Mouse (Mus musculus) midbrain, embryonic 14.5 days (tissue): ENCODE measurements at regions not wholly inside any gene's neighbourhood (a gene's known extent, or its start where the extent isn't known, plus 50 kb on each side); places are given as distances from the start of the nearest gene placed in this dataset.

Source experiments
- ATAC-seq: fragments of 200-750 bp; cut with Nextera tagmentation; 2 replicates; pipeline ENCODE4 v1.8.0; 2017; ENCODE audit warnings: moderate number of reproducible peaks, moderate library complexity; ENCODE audit not compliant: low FRiP score, low TSS enrichment
- DNase-seq: peaks from one replicate; pipeline ENCODE4 v3.0.0-alpha.2; 2015
- H3K27ac ChIP-seq: fragments of 300-500 bp; sonication (generic); replicated peaks from 2 replicates; pipeline ENCODE4 v1.5.1; 2014; ENCODE audit warnings: mild to moderate bottlenecking, low read depth, low read length, moderate library complexity
- H3K27me3 ChIP-seq: fragments of 300-500 bp; sonication (generic); 2 replicates; pipeline ENCODE4 v1.6.1; 2014; ENCODE audit warnings: low read length, control low read depth, mixed read lengths; ENCODE audit not compliant: control insufficient read depth, insufficient read depth
- H3K36me3 ChIP-seq: fragments of 300-500 bp; sonication (generic); 2 replicates; pipeline ENCODE4 v1.6.1; 2014; ENCODE audit warnings: low read length, control low read depth; ENCODE audit not compliant: control insufficient read depth, insufficient read depth
- H3K4me1 ChIP-seq: fragments of 300-500 bp; sonication (generic); 2 replicates; pipeline ENCODE4 v1.6.1; 2014; ENCODE audit warnings: mild to moderate bottlenecking, antibody characterized with exemption, low read length, control low read depth; ENCODE audit not compliant: control insufficient read depth, insufficient read depth
- H3K4me2 ChIP-seq: fragments of 300-500 bp; sonication (generic); 2 replicates; pipeline ENCODE4 v1.6.1; 2014; ENCODE audit warnings: mild to moderate bottlenecking, low read length, moderate library complexity
- H3K4me3 ChIP-seq: fragments of 300-500 bp; sonication (generic); replicated peaks from 2 replicates; pipeline ENCODE4 v1.5.1; 2014; ENCODE audit warnings: low read depth, low read length
- H3K9ac ChIP-seq: fragments of 300-500 bp; sonication (generic); replicated peaks from 2 replicates; pipeline ENCODE4 v1.6.1; 2014; ENCODE audit warnings: mild to moderate bottlenecking, low read length, moderate library complexity
- H3K9me3 ChIP-seq: fragments of 300-500 bp; sonication (generic); 2 replicates; pipeline ENCODE4 v1.6.1; 2016; ENCODE audit warnings: low read length, control low read depth, mixed read lengths; ENCODE audit not compliant: control insufficient read depth
- WGBS: fragments of 180-500 bp; shearing (Covaris S2); extraction: QIAGEN DNeasy Blood & Tissue Kit; methylation state at CpG from one replicate; pipeline ENCODE4 v1.1.7; 2014; 5-methylcytosine and 5-hydroxymethylcytosine counted together

- Histone ChIP-seq H3K9me3 (no peaks in the 10 kb centered on the region), H3K9ac (no peak overlapping the region), H3K36me3 (no peaks in the 10 kb centered on the region), H3K4me1 (no peaks in the 10 kb centered on the region), H3K27ac (no peak overlapping the region), H3K4me2 (no peak overlapping the region), H3K4me3 (no peak overlapping the region), H3K27me3 (no peaks in the 10 kb centered on the region)
- ATAC-seq (no peak), DNase-seq (no peak)
These were observed 74.2 kb upstream of the Dhx40 start for GRCm38 (mm10) chr11:86881710-86882109.

DNA sequence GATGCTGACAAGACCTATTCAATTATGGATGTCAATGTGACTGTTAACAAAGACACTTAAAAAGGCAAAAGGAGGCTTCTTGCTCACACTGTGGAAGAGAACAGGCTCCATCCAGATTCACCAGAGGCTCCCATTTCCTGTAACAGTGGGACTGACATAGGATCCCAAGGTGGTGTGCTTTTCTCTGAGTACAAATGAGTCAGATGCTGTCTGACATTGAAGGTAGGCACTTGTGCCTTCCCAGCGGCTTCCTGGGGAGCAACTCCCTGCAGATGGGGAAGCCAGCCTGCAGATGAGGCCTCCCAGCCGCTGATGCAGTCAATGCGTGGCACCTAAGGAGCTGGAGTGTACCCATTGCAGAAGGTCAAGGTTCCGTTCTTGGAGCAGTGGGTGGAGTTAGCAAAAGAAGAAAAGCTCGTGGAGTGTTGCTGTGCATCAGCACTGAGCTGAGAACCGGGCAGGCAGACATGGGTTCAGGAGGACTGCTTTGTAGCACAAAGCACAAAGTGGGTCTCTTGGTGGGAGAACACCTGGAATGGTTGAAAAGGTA lies 71.9 kb upstream of the Dhx40 start:
- H3K4me2 ChIP-seq = no peak overlapping the region
- H3K36me3 ChIP-seq = no peaks in the 10 kb centered on the region
- ATAC-seq = no peak
- no peak overlapping the region for H3K4me3 ChIP-seq
- no peaks in the 10 kb centered on the region for H3K4me1 ChIP-seq
- no peak overlapping the region for H3K9ac ChIP-seq
- no peaks in the 10 kb centered on the region for H3K9me3 ChIP-seq
- no peak for DNase-seq
- no peaks in the 10 kb centered on the region for H3K27me3 ChIP-seq
- 75% methylated on average over 6 of the region's 6 CpGs for WGBS
- no peak overlapping the region for H3K27ac ChIP-seq

- Histone ChIP-seq H3K9me3 (no peaks in the 10 kb centered on the region), H3K4me3 (no peak overlapping the region), H3K36me3 (no peaks in the 10 kb centered on the region), H3K4me2 (no peak overlapping the region), H3K27me3 (no peaks in the 10 kb centered on the region), H3K4me1 (peaks cover 9% of the 10 kb centered on the region), H3K27ac (no peak overlapping the region), H3K9ac (no peak overlapping the region)
- 87% methylated on average over 11 of the region's 11 CpGs for WGBS
- ATAC-seq (no peak), DNase-seq (no peak)
These were observed 71.0 kb upstream of the Dhx40 start for GRCm38 (mm10) chr11:86878327-86879065.

DNA sequence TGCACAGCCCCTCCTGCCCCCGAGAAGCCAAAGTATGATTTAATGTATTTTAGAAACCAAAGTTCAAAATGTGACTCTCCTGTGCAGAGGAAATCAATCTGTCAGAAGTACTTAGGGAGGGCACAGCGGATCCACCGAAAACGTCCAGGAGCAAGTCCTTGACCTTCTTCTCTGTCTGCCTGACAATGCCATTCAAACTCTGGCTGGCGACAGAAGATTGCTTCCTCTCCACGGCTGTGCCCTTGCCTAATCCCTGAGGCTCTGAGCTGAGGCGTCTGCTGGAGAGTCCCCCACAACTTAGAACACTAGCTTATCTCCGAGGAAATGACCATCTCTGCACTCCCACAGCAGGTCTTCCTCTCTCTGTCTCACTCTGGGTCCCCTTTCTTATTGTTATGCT lies 69.0 kb upstream of the Dhx40 start:
- no peak overlapping the region for H3K4me2 ChIP-seq
- DNase-seq (no peak), ATAC-seq (no peak)
- H3K36me3 ChIP-seq = no peaks in the 10 kb centered on the region
- H3K4me3 ChIP-seq = no peak overlapping the region
- 17% methylated on average over 8 of the region's 8 CpGs for WGBS
- H3K27ac ChIP-seq = no peak overlapping the region
- peaks cover 19% of the 10 kb centered on the region for H3K4me1 ChIP-seq
- H3K9me3 ChIP-seq = no peaks in the 10 kb centered on the region
- no peaks in the 10 kb centered on the region for H3K27me3 ChIP-seq
- no peak overlapping the region for H3K9ac ChIP-seq

DNA sequence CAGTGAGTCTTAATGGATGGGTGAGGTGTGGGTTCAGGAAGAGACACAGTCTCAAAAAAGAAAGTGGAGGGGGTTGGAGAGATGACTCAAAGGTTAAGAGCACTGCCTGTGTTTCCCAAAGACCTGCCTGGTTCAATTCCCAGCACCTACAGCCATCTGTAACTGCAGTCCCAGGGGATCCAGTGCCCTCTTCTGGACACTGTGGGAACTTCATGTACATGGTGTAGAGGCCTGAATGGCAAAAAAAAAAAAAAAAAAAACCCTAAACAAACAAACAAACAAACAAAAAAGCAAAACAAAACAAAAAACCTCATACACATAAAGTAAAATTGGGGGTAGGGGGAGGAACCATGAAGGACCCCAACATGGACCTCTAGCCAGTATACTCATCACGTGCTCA lies 68.2 kb upstream of the Dhx40 start:
- Histone ChIP-seq H3K4me1 (peaks cover 19% of the 10 kb centered on the region), H3K27me3 (no peaks in the 10 kb centered on the region), H3K27ac (no peak overlapping the region), H3K9me3 (no peaks in the 10 kb centered on the region), H3K36me3 (no peaks in the 10 kb centered on the region), H3K4me2 (no peak overlapping the region), H3K9ac (no peak overlapping the region), H3K4me3 (no peak overlapping the region)
- no peak for DNase-seq
- no peak for ATAC-seq
- WGBS = 74% methylated on average over 1 of the region's 1 CpGs

GRCm38 (mm10) chr11:86874666-86875295 lies 67.2 kb upstream of the Dhx40 start:
- no peak overlapping the region for H3K9ac ChIP-seq
- no peak for ATAC-seq
- H3K27me3 ChIP-seq = no peaks in the 10 kb centered on the region
- H3K4me2 ChIP-seq = no peak overlapping the region
- H3K36me3 ChIP-seq = no peaks in the 10 kb centered on the region
- no peak overlapping the region for H3K4me3 ChIP-seq
- no peaks in the 10 kb centered on the region for H3K9me3 ChIP-seq
- H3K4me1 ChIP-seq = peaks cover 19% of the 10 kb centered on the region
- peak; percentile 77 for DNase-seq
- peak overlapping the region; percentile 21 for H3K27ac ChIP-seq
- 68% methylated on average over 12 of the region's 12 CpGs for WGBS

GRCm38 (mm10) chr11:86873406-86873700 lies 65.8 kb upstream of the Dhx40 start:
- ATAC-seq (0 out of 2 replicates have a peak, but pooled peaks have one; percentile 17), DNase-seq (no peak)
- 19% methylated on average over 1 of the region's 1 CpGs for WGBS
- H3K27ac ChIP-seq = peak overlapping the region; percentile 72
- H3K9ac ChIP-seq = no peak overlapping the region
- no peak overlapping the region for H3K4me3 ChIP-seq
- H3K9me3 ChIP-seq = no peaks in the 10 kb centered on the region
- peaks cover 19% of the 10 kb centered on the region for H3K4me1 ChIP-seq
- no peaks in the 10 kb centered on the region for H3K27me3 ChIP-seq
- H3K4me2 ChIP-seq = no peak overlapping the region
- H3K36me3 ChIP-seq = no peaks in the 10 kb centered on the region

DNA sequence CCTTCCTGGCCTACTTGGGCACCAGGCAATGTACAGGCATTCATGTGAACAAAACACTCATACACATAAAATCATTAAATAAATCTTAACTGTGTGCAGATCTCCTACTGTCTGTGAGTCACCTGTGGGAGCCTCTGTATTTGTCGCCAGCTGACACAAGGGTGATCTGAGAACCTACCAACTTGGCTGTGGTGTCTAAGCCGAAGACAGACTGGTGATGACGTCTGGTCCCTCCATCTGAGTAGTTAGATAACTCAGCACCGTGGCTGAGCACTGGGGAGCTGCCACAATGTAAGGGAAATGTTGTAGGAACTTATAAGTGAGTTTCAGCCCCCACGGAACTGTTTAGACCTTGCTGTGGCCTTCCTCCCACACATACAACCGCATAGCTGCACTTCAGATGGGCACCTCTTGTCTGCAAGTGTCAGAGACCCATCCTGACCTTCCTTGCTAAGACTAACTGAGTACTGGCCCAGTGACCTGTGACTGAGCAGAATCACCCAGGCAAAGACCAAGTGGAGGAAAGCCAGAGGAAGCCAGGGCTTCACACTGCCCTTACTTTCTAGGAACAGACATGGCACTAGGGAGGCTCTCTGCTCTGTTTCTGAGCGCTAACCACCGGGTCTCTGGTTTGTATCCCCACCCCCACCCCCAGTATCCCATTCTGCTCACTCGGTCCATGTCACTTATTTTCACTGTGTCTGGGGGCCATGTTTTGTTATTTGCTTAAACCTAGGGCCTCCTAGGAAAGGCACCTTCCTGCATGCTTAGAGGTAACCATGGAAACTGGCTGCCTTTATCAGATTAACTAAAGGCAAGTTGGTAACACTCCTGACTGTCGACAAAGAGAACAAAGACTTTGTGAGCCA lies 65.2 kb upstream of the Dhx40 start:
- H3K4me3 ChIP-seq = no peak overlapping the region
- DNase-seq (peak; percentile 81), ATAC-seq (peak; percentile 31; the same call in 1 of the 2 replicates)
- no peaks in the 10 kb centered on the region for H3K27me3 ChIP-seq
- H3K27ac ChIP-seq = peak overlapping the region; percentile 72
- no peaks in the 10 kb centered on the region for H3K36me3 ChIP-seq
- peaks cover 19% of the 10 kb centered on the region for H3K4me1 ChIP-seq
- WGBS = 48% methylated on average over 10 of the region's 10 CpGs
- H3K9ac ChIP-seq = no peak overlapping the region
- H3K9me3 ChIP-seq = no peaks in the 10 kb centered on the region
- no peak overlapping the region for H3K4me2 ChIP-seq
